Mouse (Mus musculus): ENCODE results near the gene Naaladl2.

GRCm38 (mm10) chr3:25144961-25145697 lies 1.1 kb upstream of the Naaladl2 start:
- no peak for TF ChIP-seq GATA1 (IDR thresholded peaks at IDR 0.05; ENCODE audit: borderline replicate concordance, low read length)
- no peak for TF ChIP-seq CTCF (IDR thresholded peaks at IDR 0.05; ENCODE audit: low read depth, low read length)
- TF ChIP-seq TAL1 (conservative IDR thresholded peaks at IDR 0.05; ENCODE audit: low read depth, low read length), result no peak
- no peak for TF ChIP-seq POLR2AphosphoS5 (IDR thresholded peaks at IDR 0.05; ENCODE audit: insufficient replicate concordance, low read depth, low read length)
- no peak for TF ChIP-seq GATA2 (IDR thresholded peaks at IDR 0.05; ENCODE audit: borderline replicate concordance, low read depth, low read length)

Data from G1E (cell line).